Mouse (Mus musculus) stomach, embryonic 14.5 days (tissue): ENCODE measurements at regions not wholly inside any gene's neighbourhood (a gene's known extent, or its start where the extent isn't known, plus 50 kb on each side); places are given as distances from the start of the nearest gene placed in this dataset.

ENCODE experiments used
- ATAC-seq: fragments of 200-750 bp; cut with Nextera tagmentation; 2 replicates; pipeline ENCODE4 v1.8.0; 2017; ENCODE audit warnings: low read depth, moderate TSS enrichment; ENCODE audit not compliant: insufficient number of reproducible peaks, insufficient read depth, low FRiP score
- H3K27ac ChIP-seq: fragments of 300-500 bp; sonication (generic); 2 replicates; pipeline ENCODE4 v1.5.1; 2014; ENCODE audit warnings: mild to moderate bottlenecking, low read length, moderate library complexity, mixed read lengths
- H3K27me3 ChIP-seq: fragments of 300-500 bp; sonication (generic); 2 replicates; pipeline ENCODE4 v1.6.1; 2014; ENCODE audit warnings: low read length, control low read depth, mixed read lengths; ENCODE audit not compliant: control insufficient read depth, insufficient read depth
- H3K36me3 ChIP-seq: fragments of 300-500 bp; sonication (generic); 2 replicates; pipeline ENCODE4 v1.6.1; 2014; ENCODE audit warnings: mild to moderate bottlenecking, control low read depth, low read length, moderate library complexity, mixed read lengths; ENCODE audit not compliant: control insufficient read depth, insufficient read depth
- H3K4me1 ChIP-seq: fragments of 300-500 bp; sonication (generic); 2 replicates; pipeline ENCODE4 v1.6.1; 2014; ENCODE audit warnings: low read length, control low read depth, mixed read lengths; ENCODE audit not compliant: control insufficient read depth, insufficient read depth
- H3K4me2 ChIP-seq: fragments of 300-500 bp; sonication (generic); replicated peaks from 2 replicates; pipeline ENCODE4 v1.6.1; 2014; ENCODE audit warnings: low read depth, low read length, control low read depth
- H3K4me3 ChIP-seq: fragments of 300-500 bp; sonication (generic); 2 replicates; pipeline ENCODE4 v1.5.1; 2014; ENCODE audit warnings: low read depth, low read length, control low read depth
- H3K9ac ChIP-seq: fragments of 300-500 bp; sonication (generic); replicated peaks from 2 replicates; pipeline ENCODE4 v1.6.1; 2014; ENCODE audit warnings: low read depth, mild to moderate bottlenecking, control low read depth, low read length, moderate library complexity, mixed read lengths
- H3K9me3 ChIP-seq: fragments of 300-500 bp; sonication (generic); 2 replicates; pipeline ENCODE4 v1.6.1; 2016; ENCODE audit warnings: low read depth, low read length, control low read depth; ENCODE audit not compliant: control insufficient read depth
- WGBS: fragments of 180-500 bp; shearing (Covaris S2); extraction: QIAGEN DNeasy Blood & Tissue Kit; methylation state at CpG from one replicate; pipeline ENCODE4 v1.1.7; 2014; 5-methylcytosine and 5-hydroxymethylcytosine counted together

DNA sequence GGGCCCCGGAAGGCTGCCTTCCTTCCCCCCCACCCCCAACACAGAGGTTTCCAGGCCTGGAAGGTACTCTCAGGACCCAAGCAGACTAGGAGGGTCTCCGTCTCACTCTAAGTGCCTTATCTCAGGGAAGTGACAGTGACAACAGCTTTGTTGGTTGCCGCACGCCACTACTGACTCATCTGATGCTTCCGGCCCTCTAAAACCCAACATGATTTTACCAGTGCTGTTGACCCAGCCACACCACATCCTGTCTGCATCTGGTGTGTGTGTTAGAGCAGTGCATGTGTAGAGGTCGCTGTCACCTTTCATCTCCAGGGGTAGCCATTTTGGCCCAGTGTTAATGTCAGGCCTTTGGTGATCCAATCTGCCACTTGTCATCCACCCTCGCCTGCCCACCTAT, 206.5 kb downstream of the Rplp1 start:
- no peak overlapping the region for H3K27ac ChIP-seq
- WGBS = 76% methylated on average over 7 of the region's 7 CpGs
- ATAC-seq = no peak

DNA sequence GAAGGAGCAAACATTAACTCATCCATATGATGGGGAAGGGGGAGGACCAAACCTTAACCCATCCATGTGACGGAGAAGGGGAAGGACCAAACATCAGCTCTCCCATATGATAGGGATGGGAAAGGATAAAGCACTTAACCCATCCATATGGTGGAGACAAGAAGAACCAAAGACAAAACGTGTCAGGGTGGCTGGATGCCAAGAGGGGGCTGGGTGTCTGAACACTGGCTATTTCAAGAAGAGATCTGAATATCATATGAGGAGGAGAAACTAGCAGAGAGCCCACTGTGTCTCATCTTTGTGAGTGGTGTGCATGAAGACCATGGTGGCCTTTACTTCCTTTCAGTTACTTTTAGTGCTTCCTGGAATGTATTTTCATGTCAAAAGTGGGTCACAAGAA, 207.0 kb downstream of the Rplp1 start:
- Histone ChIP-seq H3K9ac (no peak overlapping the region), H3K4me2 (no peak overlapping the region), H3K4me1 (peaks cover 23% of the 10 kb centered on the region; the same call in 1 of the 2 replicates), H3K9me3 (no peaks in the 10 kb centered on the region), H3K27me3 (no peaks in the 10 kb centered on the region), H3K4me3 (no peak overlapping the region), H3K36me3 (no peaks in the 10 kb centered on the region), H3K27ac (no peak overlapping the region)
- WGBS = 57% methylated on average over 2 of the region's 2 CpGs
- ATAC-seq = no peak

More for the DNA sequence above, 206.5 kb downstream of the Rplp1 start:
- no peak overlapping the region for H3K4me3 ChIP-seq
- peaks cover 19% of the 10 kb centered on the region; the same call in 1 of the 2 replicates for H3K4me1 ChIP-seq
- H3K9ac ChIP-seq = no peak overlapping the region
- H3K36me3 ChIP-seq = no peaks in the 10 kb centered on the region
- H3K27me3 ChIP-seq = no peaks in the 10 kb centered on the region
- H3K9me3 ChIP-seq = no peaks in the 10 kb centered on the region
- H3K4me2 ChIP-seq = no peak overlapping the region

DNA sequence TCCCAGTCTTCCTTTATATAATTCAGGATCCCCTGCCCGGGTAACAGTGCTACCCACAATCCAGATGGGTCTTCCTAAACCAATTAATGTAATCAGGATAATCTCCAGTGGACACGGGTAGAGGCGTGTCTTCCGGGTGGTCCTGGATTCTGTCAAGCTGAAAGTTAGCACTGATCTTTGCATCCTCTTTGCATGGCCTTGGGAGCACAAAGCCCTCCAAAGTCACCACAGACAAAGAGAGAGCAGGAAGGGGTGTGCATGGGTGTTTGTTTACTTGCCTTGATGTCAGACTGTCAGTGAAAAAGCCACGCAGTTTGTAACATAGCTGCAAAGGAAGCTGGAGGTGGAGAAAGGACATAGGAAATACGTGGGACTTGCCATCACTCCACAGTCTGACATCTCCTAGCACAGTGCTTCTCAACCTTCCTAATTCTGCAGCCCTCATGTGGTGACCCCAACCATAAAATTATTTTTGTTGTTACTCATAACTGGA, 208.0 kb downstream of the Rplp1 start:
- Histone ChIP-seq H3K4me3 (no peak overlapping the region), H3K9ac (no peak overlapping the region), H3K4me1 (peaks cover 16% of the 10 kb centered on the region; the same call in 1 of the 2 replicates), H3K36me3 (no peaks in the 10 kb centered on the region), H3K4me2 (no peak overlapping the region), H3K27me3 (no peaks in the 10 kb centered on the region), H3K9me3 (no peaks in the 10 kb centered on the region), H3K27ac (no peak overlapping the region)
- no peak for ATAC-seq
- 74% methylated on average over 6 of the region's 6 CpGs for WGBS

DNA sequence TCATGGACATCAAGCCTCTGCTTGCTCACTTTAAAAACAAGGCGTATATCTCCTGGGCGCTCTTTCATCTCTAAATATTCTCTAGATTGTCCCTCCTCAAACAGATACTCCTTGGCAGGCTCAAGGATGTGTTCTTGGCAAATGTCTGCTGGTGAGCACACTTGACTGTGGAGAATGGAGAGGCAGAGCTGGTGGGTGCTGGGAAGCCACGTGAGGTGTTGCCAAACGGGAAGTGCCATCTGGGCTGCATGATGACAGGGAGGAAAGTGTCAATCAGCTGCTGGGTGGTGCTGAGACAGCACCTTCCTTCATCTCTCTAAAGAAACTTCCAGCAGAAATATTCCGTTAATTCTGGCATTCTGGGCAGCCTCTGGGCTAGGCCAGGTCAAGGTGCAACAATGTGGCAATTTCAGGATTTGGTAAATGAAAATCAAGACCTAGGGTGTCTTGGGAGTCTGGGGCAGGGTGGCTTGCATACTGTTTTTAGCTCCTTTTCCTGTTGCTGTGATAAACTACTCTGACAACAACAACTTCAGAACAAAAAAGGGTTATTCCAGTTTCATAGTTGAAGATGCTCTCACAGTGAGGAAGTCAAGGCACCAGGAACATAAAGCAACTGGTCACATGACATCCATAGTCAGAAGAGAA, 208.6 kb downstream of the Rplp1 start:
- WGBS = 74% methylated on average over 5 of the region's 5 CpGs
- ATAC-seq = no peak
- Histone ChIP-seq H3K4me2 (no peak overlapping the region), H3K4me1 (peaks cover 12% of the 10 kb centered on the region; the same call in 1 of the 2 replicates), H3K27me3 (no peaks in the 10 kb centered on the region), H3K4me3 (no peak overlapping the region), H3K9ac (no peak overlapping the region), H3K27ac (no peak overlapping the region), H3K9me3 (no peaks in the 10 kb centered on the region), H3K36me3 (no peaks in the 10 kb centered on the region)

DNA sequence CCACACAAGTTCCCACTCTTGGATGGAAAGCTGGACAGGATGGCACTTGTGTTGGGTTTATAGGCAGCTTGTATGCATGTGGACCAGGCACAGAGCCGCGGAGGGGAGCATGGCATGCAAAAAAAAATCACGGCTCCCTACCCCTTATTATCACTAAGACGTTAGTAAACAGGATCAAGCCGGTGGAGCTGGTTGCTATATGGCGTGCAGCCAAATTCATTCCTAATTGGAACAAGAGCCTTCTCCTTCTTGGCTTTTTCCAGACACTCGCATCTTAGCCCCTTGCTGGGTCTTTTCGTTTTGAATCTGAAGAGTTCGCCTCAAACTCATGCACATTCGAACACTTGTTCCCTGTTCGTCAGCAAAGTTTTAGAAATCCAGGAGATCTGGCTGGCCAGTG, 211.0 kb downstream of the Rplp1 start:
- Histone ChIP-seq H3K27me3 (no peaks in the 10 kb centered on the region), H3K9me3 (no peaks in the 10 kb centered on the region), H3K27ac (no peak overlapping the region), H3K4me1 (peaks cover 12% of the 10 kb centered on the region; the same call in 1 of the 2 replicates), H3K4me2 (no peak overlapping the region), H3K36me3 (no peaks in the 10 kb centered on the region), H3K9ac (no peak overlapping the region), H3K4me3 (no peak overlapping the region)
- ATAC-seq = no peak
- WGBS = 57% methylated on average over 11 of the region's 11 CpGs

DNA sequence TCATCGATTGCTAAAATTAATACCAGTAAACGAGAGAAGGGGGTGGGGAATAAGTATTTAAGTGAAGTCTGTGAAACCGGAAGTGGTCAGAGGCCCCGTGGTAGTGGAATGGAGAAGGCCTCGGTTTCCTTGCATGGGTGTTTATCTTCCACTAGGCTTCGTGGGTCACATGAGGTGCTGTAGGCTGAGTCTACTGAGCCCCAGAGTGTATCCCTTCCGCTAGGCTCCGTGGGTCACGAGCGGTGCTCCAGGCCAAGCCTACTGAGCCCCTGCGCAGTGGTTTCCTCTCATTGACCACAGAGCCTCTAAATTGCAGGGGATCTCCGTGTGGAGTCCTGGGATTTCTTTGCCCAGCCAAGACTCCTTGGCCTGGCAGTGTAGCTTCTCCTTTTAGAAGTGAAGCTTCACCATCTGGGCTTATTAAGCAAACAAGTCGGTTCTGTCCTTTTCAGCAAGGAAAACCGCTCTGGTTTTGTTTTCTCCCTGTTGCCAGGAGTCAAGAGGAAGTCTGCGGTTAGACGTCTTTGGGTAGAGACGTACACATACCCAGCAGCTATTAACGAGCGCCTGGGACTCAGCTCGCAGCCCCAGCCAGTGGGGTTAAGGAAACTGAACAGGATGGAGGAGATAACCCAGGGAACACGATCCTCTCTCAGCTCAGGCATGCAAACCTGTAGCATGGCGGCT, 211.9 kb downstream of the Rplp1 start:
- no peak overlapping the region for H3K4me2 ChIP-seq
- H3K27ac ChIP-seq = no peak overlapping the region
- no peaks in the 10 kb centered on the region for H3K36me3 ChIP-seq
- no peaks in the 10 kb centered on the region for H3K9me3 ChIP-seq
- no peak overlapping the region for H3K9ac ChIP-seq
- no peak for ATAC-seq
- peaks cover 12% of the 10 kb centered on the region; the same call in 1 of the 2 replicates for H3K4me1 ChIP-seq
- no peak overlapping the region for H3K4me3 ChIP-seq
- no peaks in the 10 kb centered on the region for H3K27me3 ChIP-seq
- 66% methylated on average over 22 of the region's 22 CpGs for WGBS

DNA sequence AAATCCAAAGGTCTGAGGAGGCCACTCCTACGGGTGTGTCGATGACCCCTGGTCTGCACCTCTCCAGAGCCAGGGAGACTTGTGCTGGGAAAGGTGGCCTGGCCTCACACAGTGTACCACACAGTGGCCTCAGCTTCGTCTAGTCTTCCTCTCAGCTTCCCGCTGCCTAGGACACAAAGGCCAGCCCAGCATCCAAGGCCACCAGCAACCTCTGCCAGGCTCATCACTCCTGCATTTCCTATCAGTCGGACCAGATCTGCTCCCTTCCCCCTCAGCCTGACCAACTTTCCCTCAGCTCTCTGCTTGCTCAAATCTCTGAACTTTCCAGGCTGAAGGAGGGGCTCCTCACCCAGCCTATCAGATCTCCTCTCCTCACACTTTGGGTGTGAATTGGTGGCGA, 213.8 kb downstream of the Rplp1 start:
- Histone ChIP-seq H3K9me3 (no peaks in the 10 kb centered on the region), H3K4me3 (no peak overlapping the region), H3K9ac (no peak overlapping the region), H3K4me1 (peaks cover 12% of the 10 kb centered on the region; the same call in 1 of the 2 replicates), H3K27ac (no peak overlapping the region), H3K4me2 (no peak overlapping the region), H3K36me3 (no peaks in the 10 kb centered on the region), H3K27me3 (no peaks in the 10 kb centered on the region)
- WGBS = 71% methylated on average over 6 of the region's 6 CpGs
- ATAC-seq = no peak

DNA sequence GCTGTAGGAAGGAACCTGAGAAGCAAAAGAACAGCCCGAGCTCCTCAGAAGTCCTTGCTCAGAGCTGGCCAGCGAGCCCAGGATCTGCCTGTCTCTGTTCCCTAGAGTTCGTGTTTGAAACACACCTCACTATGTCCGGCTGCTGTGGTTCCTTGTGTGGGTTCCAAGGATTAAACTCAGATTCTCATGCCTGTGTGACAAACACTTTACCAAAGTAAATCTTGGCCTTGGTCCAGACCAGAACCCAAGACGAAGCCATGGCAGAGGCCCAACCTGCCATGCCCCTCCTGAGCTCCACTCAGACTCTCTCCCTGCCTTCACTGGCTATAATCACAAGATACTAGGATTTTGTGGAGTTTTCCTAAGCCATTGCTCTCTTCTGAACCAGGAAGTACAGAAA, 214.7 kb downstream of the Rplp1 start:
- ATAC-seq = no peak
- Histone ChIP-seq H3K4me1 (peaks cover 15% of the 10 kb centered on the region; the same call in 1 of the 2 replicates), H3K4me2 (no peak overlapping the region), H3K4me3 (no peak overlapping the region), H3K9ac (no peak overlapping the region), H3K27ac (no peak overlapping the region), H3K27me3 (no peaks in the 10 kb centered on the region), H3K9me3 (no peaks in the 10 kb centered on the region), H3K36me3 (no peaks in the 10 kb centered on the region)
- WGBS = 78% methylated on average over 5 of the region's 5 CpGs
